Mouse (Mus musculus): ENCODE data around the gene Nudt19. TPM values are rescaled to one million over a fixed set of nuclear protein-coding genes. Genes with fewer than 3 reads are reported as not detected.
"Not testable (repeated sequence)": the region's sequence is repeated elsewhere in the genome, so short reads cannot be mapped to it uniquely, and the experiment has no call there.

Gene Nudt19
- polyA plus RNA-seq, 1 experiment from 2014 or later = 84.5 TPM

DNA sequence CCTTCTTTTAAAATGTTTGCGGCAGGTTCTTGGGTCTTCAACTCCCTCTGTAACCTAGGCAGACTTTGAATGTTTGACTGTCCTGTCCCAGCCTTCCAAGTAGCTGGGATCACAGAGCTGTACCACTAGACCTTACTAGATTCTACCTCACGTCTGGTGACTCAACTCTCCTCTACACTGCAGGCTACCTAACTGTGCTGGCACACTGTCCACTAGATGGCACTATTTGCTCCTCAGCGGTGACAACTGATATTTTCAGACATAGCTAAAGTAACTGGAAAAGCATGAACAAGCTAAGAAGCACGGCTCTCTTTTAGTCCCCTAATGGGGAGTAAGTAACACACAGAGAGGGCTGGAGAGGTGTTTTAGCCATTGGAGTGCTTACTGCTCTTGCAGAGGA lies 10.2 kb downstream of the Nudt19 start:
- Histone ChIP-seq H3K9me3 (replicated peaks) (no peaks in the 10 kb centered on the region), H3K27me3 (replicated peaks) (no peaks in the 10 kb centered on the region), H3K9ac (no peak overlapping the region), H3K4me2 (no peak overlapping the region), H3K36me3 (peaks cover 43% of the 10 kb centered on the region), H3K4me3 (no peak overlapping the region), H3K27ac (ENCODE audit: poor library complexity, severe bottlenecking) (no peak overlapping the region), H3K4me1 (replicated peaks) (no peaks in the 10 kb centered on the region)
- ATAC-seq (ENCODE audit: insufficient number of reproducible peaks, low FRiP score) = no peak
- 30% methylated on average over 4 of the region's 4 CpGs for WGBS

- Histone ChIP-seq H3K4me2 (no peak within 1 kb of the TSS), H3K36me3 (no peaks in the 10 kb centered on the region), H3K9me3 (replicated peaks) (no peaks in the 10 kb centered on the region), H3K27ac (ENCODE audit: poor library complexity, severe bottlenecking) (no peak within 1 kb of the TSS), H3K9ac (no peak within 1 kb of the TSS), H3K4me1 (replicated peaks) (no peaks in the 10 kb centered on the region), H3K27me3 (replicated peaks) (no peaks in the 10 kb centered on the region), H3K4me3 (no peak within 1 kb of the TSS)
- ATAC-seq (ENCODE audit: insufficient number of reproducible peaks, low FRiP score) = no peak
- 83% methylated on average over 17 of the region's 17 CpGs for WGBS
Measured at GRCm38 (mm10) chr7:35537562-35537961, 18.5 kb downstream of the Nudt19 start, which contains the start of gene Tdrd12. Gene Tdrd12, minus strand, starts transcription at chr7:35537745.

- no peak overlapping the region for H3K4me3 ChIP-seq
- H3K4me1 ChIP-seq (replicated peaks) = no peaks in the 10 kb centered on the region
- no peaks in the 10 kb centered on the region for H3K36me3 ChIP-seq
- no peak for ATAC-seq (ENCODE audit: insufficient number of reproducible peaks, low FRiP score)
- no peaks in the 10 kb centered on the region for H3K27me3 ChIP-seq (replicated peaks)
- H3K9me3 ChIP-seq (replicated peaks) = no peaks in the 10 kb centered on the region
- no peak overlapping the region for H3K9ac ChIP-seq
- WGBS = 74% methylated on average over 12 of the region's 12 CpGs
- H3K27ac ChIP-seq (ENCODE audit: poor library complexity, severe bottlenecking) = no peak overlapping the region
- no peak overlapping the region for H3K4me2 ChIP-seq
Measured at GRCm38 (mm10) chr7:35535750-35536512, 20.2 kb downstream of the Nudt19 start.

DNA sequence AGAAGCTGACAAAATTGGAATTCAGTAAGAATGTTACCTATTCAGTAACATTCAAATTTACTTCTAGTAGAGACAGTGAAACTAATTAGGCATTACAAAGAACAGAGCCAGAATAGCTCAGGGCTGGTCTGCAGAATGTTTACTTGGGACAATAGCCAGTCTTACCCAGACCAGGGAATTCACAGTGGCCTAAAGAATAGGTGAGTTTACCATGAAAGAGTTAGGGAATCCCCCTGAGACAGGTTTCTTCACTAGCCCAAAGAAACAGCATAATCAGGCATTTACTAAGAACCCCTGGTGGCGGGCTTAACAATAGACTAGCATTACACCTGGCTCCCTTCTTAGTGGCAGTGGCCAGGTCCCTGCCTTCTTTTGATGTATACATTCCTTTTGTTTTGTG lies 25.6 kb downstream of the Nudt19 start:
- not testable (repeated sequence) for ATAC-seq (ENCODE audit: insufficient number of reproducible peaks, low FRiP score); H3K9me3 ChIP-seq (replicated peaks); H3K27ac ChIP-seq (ENCODE audit: poor library complexity, severe bottlenecking); H3K9ac ChIP-seq; H3K27me3 ChIP-seq (replicated peaks); H3K4me3 ChIP-seq; H3K4me2 ChIP-seq; H3K4me1 ChIP-seq (replicated peaks); H3K36me3 ChIP-seq
- WGBS = 69% methylated on average over 1 of the region's 1 CpGs

GRCm38 (mm10) chr7:35530026-35530425 lies 26.1 kb downstream of the Nudt19 start:
- Histone ChIP-seq H3K36me3 (no peaks in the 10 kb centered on the region), H3K9ac (no peak overlapping the region), H3K9me3 (replicated peaks) (peaks cover 7% of the 10 kb centered on the region; the same call in 1 of the 2 replicates), H3K4me3 (no peak overlapping the region), H3K27ac (ENCODE audit: poor library complexity, severe bottlenecking) (no peak overlapping the region), H3K27me3 (replicated peaks) (no peaks in the 10 kb centered on the region), H3K4me2 (no peak overlapping the region), H3K4me1 (replicated peaks) (no peaks in the 10 kb centered on the region)
- no peak for ATAC-seq (ENCODE audit: insufficient number of reproducible peaks, low FRiP score)
- WGBS = 66% methylated on average over 3 of the region's 3 CpGs

GRCm38 (mm10) chr7:35526795-35527194 lies 29.3 kb downstream of the Nudt19 start:
- 78% methylated on average over 2 of the region's 2 CpGs for WGBS
- Histone ChIP-seq H3K4me1 (replicated peaks) (no peaks in the 10 kb centered on the region), H3K27ac (ENCODE audit: poor library complexity, severe bottlenecking) (no peak overlapping the region), H3K27me3 (replicated peaks) (no peaks in the 10 kb centered on the region), H3K4me2 (no peak overlapping the region), H3K9ac (no peak overlapping the region), H3K36me3 (no peaks in the 10 kb centered on the region), H3K4me3 (no peak overlapping the region), H3K9me3 (replicated peaks) (peaks cover 7% of the 10 kb centered on the region; the same call in 1 of the 2 replicates)
- ATAC-seq (ENCODE audit: insufficient number of reproducible peaks, low FRiP score) = no peak

DNA sequence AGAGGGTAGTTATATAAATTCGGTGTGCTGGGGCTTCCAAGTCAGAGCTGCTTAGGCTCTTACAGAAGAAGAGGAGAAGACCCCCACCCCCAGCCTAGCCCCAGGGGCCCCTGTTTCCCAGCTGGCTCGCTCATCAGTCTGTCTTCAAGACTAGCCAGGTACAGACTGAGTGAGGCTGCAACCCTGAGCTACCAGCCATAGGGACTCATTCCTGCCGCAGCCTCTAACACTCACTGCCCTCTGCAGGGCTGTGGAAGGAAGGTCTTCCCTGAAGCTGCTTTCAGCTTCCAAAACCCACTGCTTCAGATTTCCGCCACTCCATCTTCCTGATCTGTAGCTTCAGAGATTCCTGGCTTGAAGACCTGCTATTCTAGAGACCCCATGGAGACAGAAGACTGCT lies 54.1 kb downstream of the Nudt19 start:
- no peak overlapping the region for H3K4me3 ChIP-seq
- no peak overlapping the region for H3K27ac ChIP-seq (ENCODE audit: poor library complexity, severe bottlenecking)
- no peaks in the 10 kb centered on the region for H3K9me3 ChIP-seq (replicated peaks)
- no peaks in the 10 kb centered on the region for H3K36me3 ChIP-seq
- H3K4me1 ChIP-seq (replicated peaks) = no peaks in the 10 kb centered on the region
- no peak overlapping the region for H3K4me2 ChIP-seq
- no peak overlapping the region for H3K9ac ChIP-seq
- no peak for ATAC-seq (ENCODE audit: insufficient number of reproducible peaks, low FRiP score)
- WGBS = 14% methylated on average over 4 of the region's 4 CpGs
- no peaks in the 10 kb centered on the region for H3K27me3 ChIP-seq (replicated peaks)

GRCm38 (mm10) chr7:35497516-35497915 lies 58.6 kb downstream of the Nudt19 start:
- Histone ChIP-seq H3K4me2 (no peak overlapping the region), H3K27me3 (replicated peaks) (no peaks in the 10 kb centered on the region), H3K9me3 (replicated peaks) (no peaks in the 10 kb centered on the region), H3K27ac (ENCODE audit: poor library complexity, severe bottlenecking) (no peak overlapping the region), H3K9ac (no peak overlapping the region), H3K4me3 (no peak overlapping the region), H3K4me1 (replicated peaks) (no peaks in the 10 kb centered on the region), H3K36me3 (no peaks in the 10 kb centered on the region)
- 88% methylated on average over 2 of the region's 2 CpGs for WGBS
- ATAC-seq (ENCODE audit: insufficient number of reproducible peaks, low FRiP score) = no peak

Other genes with a start within 250 kb of the Nudt19 start
- gene Gpatch1, start 237.9 kb downstream of the Nudt19 start, polyA plus RNA-seq (2016; fragmentation: Nextera tagmentation; extraction: Ambion mirVana) = 12.5 and 13.3 TPM in 2 replicates
- 8.4 and 9.6 TPM in 2 replicates for gene Rhpn2, start 222.1 kb downstream of the Nudt19 start, polyA plus RNA-seq (2016; fragmentation: Nextera tagmentation; extraction: Ambion mirVana)
- gene Faap24, start 159.5 kb downstream of the Nudt19 start, polyA plus RNA-seq (2016; fragmentation: Nextera tagmentation; extraction: Ambion mirVana) = 13.4 and 14.4 TPM in 2 replicates
- 37.3 and 40.0 TPM in 2 replicates for gene Cep89, start 159.3 kb downstream of the Nudt19 start, polyA plus RNA-seq (2016; fragmentation: Nextera tagmentation; extraction: Ambion mirVana)
- gene Slc7a9, start 107.5 kb downstream of the Nudt19 start, polyA plus RNA-seq (2016; fragmentation: Nextera tagmentation; extraction: Ambion mirVana) = 0.59 and 0.73 TPM in 2 replicates
- gene Tdrd12, start 18.6 kb downstream of the Nudt19 start, polyA plus RNA-seq (2016; fragmentation: Nextera tagmentation; extraction: Ambion mirVana) = 0.37 and 0.82 TPM in 2 replicates
- 0.82 TPM in 2 replicates for gene Rgs9bp, start 29.3 kb upstream of the Nudt19 start, polyA plus RNA-seq (2016; fragmentation: Nextera tagmentation; extraction: Ambion mirVana)
- gene Ankrd27, start 29.9 kb upstream of the Nudt19 start, polyA plus RNA-seq (2016; fragmentation: Nextera tagmentation; extraction: Ambion mirVana) = 22.1 and 23.6 TPM in 2 replicates
- 293 and 296 TPM in 2 replicates for gene Pdcd5, start 91.2 kb upstream of the Nudt19 start, polyA plus RNA-seq (2016; fragmentation: Nextera tagmentation; extraction: Ambion mirVana)
- gene Dpy19l3, start 198.2 kb upstream of the Nudt19 start, polyA plus RNA-seq (2016; fragmentation: Nextera tagmentation; extraction: Ambion mirVana) = 12.2 and 14.2 TPM in 2 replicates
- 15.0 and 17.6 TPM in 2 replicates for gene Zfp507, start 246.7 kb upstream of the Nudt19 start, polyA plus RNA-seq (2016; fragmentation: Nextera tagmentation; extraction: Ambion mirVana)